Mouse (Mus musculus) MEL (cell line): Measurements from ENCODE around the gene Srsf7.

ENCODE experiments used
- CTCF ChIP-seq, 3 experiments: IDR thresholded peaks in 2 of 3; conservative IDR thresholded peaks in 1 of 3; 2 replicates each; pipeline ENCODE4 v1.5.1; 2011 to 2012; ENCODE audit warnings: low read length in 3 of 3, low read depth in 2 of 3, mild to moderate bottlenecking in 2 of 3, improper control_type of control experiment in 1 of 3, inconsistent platforms in 1 of 3, mixed read lengths in 1 of 3, moderate library complexity in 1 of 3; ENCODE audit not compliant: control insufficient read depth in 1 of 3, insufficient read depth in 1 of 3, poor library complexity in 1 of 3, severe bottlenecking in 1 of 3
- E2F4 ChIP-seq: IDR thresholded peaks from 2 replicates; pipeline ENCODE4 v1.6.1; 2011; ENCODE audit warnings: low read depth, low read length, improper control_type of control experiment, borderline replicate concordance
- ETS1 ChIP-seq: IDR thresholded peaks from 2 replicates; pipeline ENCODE4 v1.6.1; 2012; ENCODE audit warnings: low read depth, mild to moderate bottlenecking, inconsistent platforms, low read length, improper control_type of control experiment, moderate library complexity
- GATA1 ChIP-seq: IDR thresholded peaks from 2 replicates; pipeline ENCODE4 v1.6.1; 2011; ENCODE audit warnings: low read depth, low read length, improper control_type of control experiment
- MAFK ChIP-seq: IDR thresholded peaks from 2 replicates; pipeline ENCODE4 v1.6.1; 2011; ENCODE audit warnings: low read depth, mild to moderate bottlenecking, low read length, improper control_type of control experiment, borderline replicate concordance
- RCOR1 ChIP-seq: IDR thresholded peaks from 2 replicates; pipeline ENCODE4 v1.6.1; 2012; ENCODE audit warnings: low read depth, mild to moderate bottlenecking, inconsistent platforms, low read length, improper control_type of control experiment
- ZC3H11A ChIP-seq: IDR thresholded peaks from 2 replicates; pipeline ENCODE4 v1.6.1; 2012; ENCODE audit warnings: low read depth, mild to moderate bottlenecking, inconsistent platforms, low read length, improper control_type of control experiment
- ZKSCAN1 ChIP-seq: IDR thresholded peaks from 2 replicates; pipeline ENCODE4 v1.6.1; 2012; ENCODE audit warnings: low read depth, mild to moderate bottlenecking, inconsistent platforms, low read length, improper control_type of control experiment, moderate library complexity

DNA sequence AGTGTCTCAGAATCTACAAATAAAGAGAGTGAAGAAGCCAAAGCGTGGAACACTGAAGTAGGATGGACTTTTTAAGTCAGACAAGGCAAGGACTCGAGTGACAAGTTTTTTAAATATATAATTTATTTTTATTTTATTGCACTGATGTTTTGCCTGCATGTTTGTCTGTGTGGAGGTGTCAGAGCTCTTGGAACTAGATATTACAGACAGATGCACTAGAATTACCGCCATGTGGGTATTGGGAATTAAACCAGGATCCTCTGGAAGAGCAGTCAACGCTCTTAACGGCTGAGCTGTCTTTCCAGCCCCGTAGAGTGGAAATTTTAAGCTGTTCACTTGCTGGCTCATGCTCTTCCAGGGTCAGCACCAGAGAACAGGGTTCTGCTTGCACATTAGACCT lies 40.8 kb downstream of the Srsf7 start:
- no peak for TF ChIP-seq ETS1
- no peak for TF ChIP-seq CTCF (IDR thresholded peaks at IDR 0.05 in 2 of 3, conservative IDR thresholded peaks at IDR 0.05 in 1 of 3; ENCODE audit: control insufficient read depth in 1 of 3, insufficient read depth in 1 of 3, low read depth in 2 of 3, low read length in 3 of 3, poor library complexity in 1 of 3, severe bottlenecking in 1 of 3)
- TF ChIP-seq RCOR1 = no peak
- no peak for TF ChIP-seq ZKSCAN1
- no peak for TF ChIP-seq GATA1
- TF ChIP-seq MAFK = no peak
- TF ChIP-seq ZC3H11A = no peak
- no peak for TF ChIP-seq E2F4
